Mouse (Mus musculus): ENCODE results near the gene Fcrlb. TPM values are rescaled to one million over a fixed set of nuclear protein-coding genes. Genes with fewer than 3 reads are reported as not detected.

Fcrlb gene
- polyA plus RNA-seq, 1 experiment from 2014 or later = not detected

GRCm38 (mm10) chr1:170889310-170889709, 23.4 kb downstream of the Fcrlb start:
- no peak overlapping the region for H3K4me2 ChIP-seq (ENCODE audit: low read depth, severe bottlenecking)
- H3K4me3 ChIP-seq (ENCODE audit: low read depth, low read length) = no peak overlapping the region
- H3K36me3 ChIP-seq (ENCODE audit: control insufficient read depth, insufficient read depth, low read length) = no peaks in the 10 kb centered on the region
- H3K27ac ChIP-seq (replicated peaks; ENCODE audit: low read depth, low read length) = no peak overlapping the region
- no peaks in the 10 kb centered on the region for H3K27me3 ChIP-seq (ENCODE audit: control insufficient read depth, insufficient read depth, low read length)
- ATAC-seq (ENCODE audit: insufficient number of reproducible peaks, low FRiP score, low TSS enrichment, low read depth) (no peak), DNase-seq (ENCODE audit: low spot score) (no peak)
- WGBS = 76% methylated on average over 4 of the region's 4 CpGs
- H3K4me1 ChIP-seq (ENCODE audit: control insufficient read depth, insufficient read depth, low read length) = no peaks in the 10 kb centered on the region
- H3K9me3 ChIP-seq (ENCODE audit: control insufficient read depth, low read length) = no peaks in the 10 kb centered on the region
- H3K9ac ChIP-seq (ENCODE audit: low read length) = no peak overlapping the region

DNA sequence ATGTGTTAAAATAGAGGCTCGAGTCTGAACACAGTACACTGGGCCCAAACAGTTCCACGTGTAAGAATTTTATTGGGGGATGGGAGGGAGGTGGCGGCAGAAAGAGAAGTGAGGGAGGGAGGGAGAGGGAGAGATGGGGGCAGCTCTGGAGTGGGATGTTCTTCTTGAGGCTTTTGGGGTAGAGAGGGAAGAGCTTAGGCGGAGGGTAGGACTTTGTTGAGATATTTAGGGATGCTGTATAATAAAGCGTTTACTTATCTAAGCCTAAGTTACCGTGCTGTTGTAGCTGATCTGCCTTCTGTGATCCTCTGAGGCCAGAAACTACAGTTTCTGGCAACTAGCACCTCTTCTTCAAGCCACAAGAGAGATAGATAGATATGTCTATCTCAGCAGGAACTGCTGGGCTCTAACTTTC, 26.7 kb downstream of the Fcrlb start:
- 26% methylated on average over 6 of the region's 6 CpGs for WGBS
- Histone ChIP-seq H3K9me3 (ENCODE audit: control insufficient read depth, low read length) (no peaks in the 10 kb centered on the region), H3K4me2 (ENCODE audit: low read depth, severe bottlenecking) (no peak overlapping the region), H3K4me3 (ENCODE audit: low read depth, low read length) (no peak overlapping the region), H3K27me3 (ENCODE audit: control insufficient read depth, insufficient read depth, low read length) (no peaks in the 10 kb centered on the region), H3K36me3 (ENCODE audit: control insufficient read depth, insufficient read depth, low read length) (no peaks in the 10 kb centered on the region), H3K9ac (ENCODE audit: low read length) (no peak overlapping the region), H3K4me1 (ENCODE audit: control insufficient read depth, insufficient read depth, low read length) (no peaks in the 10 kb centered on the region), H3K27ac (replicated peaks; ENCODE audit: low read depth, low read length) (no peak overlapping the region)
- ATAC-seq (ENCODE audit: insufficient number of reproducible peaks, low FRiP score, low TSS enrichment, low read depth) = no peak
- no peak for DNase-seq (ENCODE audit: low spot score)

- Histone ChIP-seq H3K9me3 (ENCODE audit: control insufficient read depth, low read length) (no peaks in the 10 kb centered on the region), H3K4me3 (ENCODE audit: low read depth, low read length) (peak within 1 kb of the TSS; percentile 95), H3K27ac (replicated peaks; ENCODE audit: low read depth, low read length) (peak within 1 kb of the TSS; percentile 42; the same call in 1 of the 2 replicates), H3K4me1 (ENCODE audit: control insufficient read depth, insufficient read depth, low read length) (no peaks in the 10 kb centered on the region), H3K27me3 (ENCODE audit: control insufficient read depth, insufficient read depth, low read length) (no peaks in the 10 kb centered on the region), H3K36me3 (ENCODE audit: control insufficient read depth, insufficient read depth, low read length) (no peaks in the 10 kb centered on the region), H3K9ac (ENCODE audit: low read length) (peak within 1 kb of the TSS; percentile 87), H3K4me2 (ENCODE audit: low read depth, severe bottlenecking) (peak within 1 kb of the TSS; percentile 59)
- WGBS = under 1% methylated on average over 46 of the region's 46 CpGs
- DNase-seq (ENCODE audit: low spot score) (peak; percentile 91), ATAC-seq (ENCODE audit: insufficient number of reproducible peaks, low FRiP score, low TSS enrichment, low read depth) (peak; percentile 86)
These were observed 27.7 kb downstream of the Fcrlb start, which contains the start of the genes Gm26620 and Dusp12 for GRCm38 (mm10) chr1:170884978-170885561. Gm26620 (plus strand) TSS chr1:170885065. Dusp12 (minus strand) TSS chr1:170885540.

- Histone ChIP-seq H3K27ac (replicated peaks; ENCODE audit: low read depth, low read length) (no peak overlapping the region), H3K36me3 (ENCODE audit: control insufficient read depth, insufficient read depth, low read length) (peaks cover 2% of the 10 kb centered on the region; the same call in 1 of the 2 replicates)
- 29% methylated on average over 8 of the region's 8 CpGs for WGBS
These were observed 28.4 kb downstream of the Fcrlb start for GRCm38 (mm10) chr1:170884390-170884789.

GRCm38 (mm10) chr1:170882915-170883485, 29.7 kb downstream of the Fcrlb start:
- no peak overlapping the region for H3K9ac ChIP-seq (ENCODE audit: low read length)
- WGBS = 80% methylated on average over 5 of the region's 5 CpGs

More at GRCm38 (mm10) chr1:170884390-170884789, 28.4 kb downstream of the Fcrlb start:
- peak overlapping the region; percentile 59 for H3K4me2 ChIP-seq (ENCODE audit: low read depth, severe bottlenecking)
- no peaks in the 10 kb centered on the region for H3K4me1 ChIP-seq (ENCODE audit: control insufficient read depth, insufficient read depth, low read length)
- peak overlapping the region; percentile 87; the same call in 1 of the 2 replicates for H3K9ac ChIP-seq (ENCODE audit: low read length)
- H3K9me3 ChIP-seq (ENCODE audit: control insufficient read depth, low read length) = no peaks in the 10 kb centered on the region
- H3K4me3 ChIP-seq (ENCODE audit: low read depth, low read length) = peak overlapping the region; percentile 95
- DNase-seq (ENCODE audit: low spot score) (no peak), ATAC-seq (ENCODE audit: insufficient number of reproducible peaks, low FRiP score, low TSS enrichment, low read depth) (no peak)
- H3K27me3 ChIP-seq (ENCODE audit: control insufficient read depth, insufficient read depth, low read length) = no peaks in the 10 kb centered on the region

GRCm38 (mm10) chr1:170876906-170877305, 35.8 kb downstream of the Fcrlb start:
- Histone ChIP-seq H3K9ac (ENCODE audit: low read length) (no peak overlapping the region), H3K9me3 (ENCODE audit: control insufficient read depth, low read length) (no peaks in the 10 kb centered on the region), H3K27me3 (ENCODE audit: control insufficient read depth, insufficient read depth, low read length) (no peaks in the 10 kb centered on the region), H3K36me3 (ENCODE audit: control insufficient read depth, insufficient read depth, low read length) (peaks cover 4% of the 10 kb centered on the region), H3K4me1 (ENCODE audit: control insufficient read depth, insufficient read depth, low read length) (no peaks in the 10 kb centered on the region), H3K27ac (replicated peaks; ENCODE audit: low read depth, low read length) (no peak overlapping the region), H3K4me3 (ENCODE audit: low read depth, low read length) (no peak overlapping the region), H3K4me2 (ENCODE audit: low read depth, severe bottlenecking) (no peak overlapping the region)
- ATAC-seq (ENCODE audit: insufficient number of reproducible peaks, low FRiP score, low TSS enrichment, low read depth) = no peak
- DNase-seq (ENCODE audit: low spot score) = no peak
- whole genome bisulfite sequencing = 96% methylated on average over 5 of the region's 5 CpGs

More at GRCm38 (mm10) chr1:170882915-170883485, 29.7 kb downstream of the Fcrlb start:
- Histone ChIP-seq H3K27me3 (ENCODE audit: control insufficient read depth, insufficient read depth, low read length) (no peaks in the 10 kb centered on the region), H3K4me1 (ENCODE audit: control insufficient read depth, insufficient read depth, low read length) (no peaks in the 10 kb centered on the region), H3K4me2 (ENCODE audit: low read depth, severe bottlenecking) (no peak overlapping the region), H3K9me3 (ENCODE audit: control insufficient read depth, low read length) (no peaks in the 10 kb centered on the region), H3K27ac (replicated peaks; ENCODE audit: low read depth, low read length) (no peak overlapping the region), H3K4me3 (ENCODE audit: low read depth, low read length) (no peak overlapping the region), H3K36me3 (ENCODE audit: control insufficient read depth, insufficient read depth, low read length) (peaks cover 2% of the 10 kb centered on the region; the same call in 1 of the 2 replicates)
- DNase-seq (ENCODE audit: low spot score) (no peak), ATAC-seq (ENCODE audit: insufficient number of reproducible peaks, low FRiP score, low TSS enrichment, low read depth) (no peak)

DNA sequence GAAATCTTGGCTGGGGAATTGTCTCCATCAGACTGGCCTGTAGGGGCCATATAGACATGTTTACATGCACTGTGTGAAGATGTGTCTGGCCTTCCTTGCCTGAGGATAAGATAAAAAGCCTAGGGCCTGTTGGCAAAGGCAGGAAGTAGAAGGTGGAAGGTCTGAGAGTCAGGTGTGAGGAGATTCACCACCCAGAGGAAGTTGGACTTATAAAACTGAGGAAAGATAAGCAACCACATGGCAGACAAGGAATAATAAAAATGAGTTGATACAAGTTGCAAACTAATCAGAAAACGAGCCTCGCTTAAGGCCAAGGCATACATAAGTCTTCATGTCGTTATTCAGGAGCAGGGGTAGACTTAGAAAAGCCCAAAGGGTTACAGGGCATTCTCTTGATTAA, 37.1 kb downstream of the Fcrlb start:
- no peak for ATAC-seq (ENCODE audit: insufficient number of reproducible peaks, low FRiP score, low TSS enrichment, low read depth)
- no peak overlapping the region for H3K27ac ChIP-seq (replicated peaks; ENCODE audit: low read depth, low read length)
- 69% methylated on average over 3 of the region's 3 CpGs for WGBS

GRCm38 (mm10) chr1:170871961-170872360, 40.8 kb downstream of the Fcrlb start:
- Histone ChIP-seq H3K36me3 (ENCODE audit: control insufficient read depth, insufficient read depth, low read length) (peaks cover 4% of the 10 kb centered on the region; the same call in 1 of the 2 replicates), H3K27me3 (ENCODE audit: control insufficient read depth, insufficient read depth, low read length) (no peaks in the 10 kb centered on the region), H3K4me2 (ENCODE audit: low read depth, severe bottlenecking) (no peak overlapping the region), H3K9me3 (ENCODE audit: control insufficient read depth, low read length) (no peaks in the 10 kb centered on the region), H3K27ac (replicated peaks; ENCODE audit: low read depth, low read length) (no peak overlapping the region), H3K4me3 (ENCODE audit: low read depth, low read length) (no peak overlapping the region), H3K9ac (ENCODE audit: low read length) (no peak overlapping the region), H3K4me1 (ENCODE audit: control insufficient read depth, insufficient read depth, low read length) (peaks cover under 1% of the 10 kb centered on the region; the same call in 1 of the 2 replicates)
- no peak for ATAC-seq (ENCODE audit: insufficient number of reproducible peaks, low FRiP score, low TSS enrichment, low read depth)
- 92% methylated on average over 2 of the region's 2 CpGs for WGBS
- no peak for DNase-seq (ENCODE audit: low spot score)

More for the DNA sequence above, 37.1 kb downstream of the Fcrlb start:
- DNase-seq (ENCODE audit: low spot score) = no peak
- Histone ChIP-seq H3K4me2 (ENCODE audit: low read depth, severe bottlenecking) (no peak overlapping the region), H3K9me3 (ENCODE audit: control insufficient read depth, low read length) (no peaks in the 10 kb centered on the region), H3K27me3 (ENCODE audit: control insufficient read depth, insufficient read depth, low read length) (no peaks in the 10 kb centered on the region), H3K9ac (ENCODE audit: low read length) (no peak overlapping the region), H3K36me3 (ENCODE audit: control insufficient read depth, insufficient read depth, low read length) (peaks cover 6% of the 10 kb centered on the region), H3K4me1 (ENCODE audit: control insufficient read depth, insufficient read depth, low read length) (no peaks in the 10 kb centered on the region), H3K4me3 (ENCODE audit: low read depth, low read length) (no peak overlapping the region)

Data from limb, embryonic 11.5 days (tissue).